Mouse (Mus musculus): ENCODE measurements around the gene Ccdc63.

The Ccdc63 gene

DNA sequence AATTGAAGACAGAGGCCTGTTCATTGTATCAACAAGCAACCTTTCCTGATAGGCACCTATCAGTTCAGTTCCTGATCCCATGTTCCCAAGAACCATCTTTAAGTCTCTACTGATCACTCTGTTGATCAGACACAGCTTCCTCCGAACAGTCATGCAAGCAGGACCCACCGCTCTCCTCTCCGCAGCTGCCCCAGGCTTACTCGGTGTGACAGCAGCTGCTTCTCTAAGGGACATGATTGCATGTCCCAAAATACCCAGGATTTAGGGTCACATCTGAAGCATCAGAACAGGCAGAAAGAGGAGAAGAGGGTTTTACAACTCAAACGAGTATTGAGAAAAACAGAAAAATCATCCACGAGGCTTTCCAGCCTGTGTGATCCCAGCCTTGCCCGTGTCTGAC lies 55.3 kb downstream of the Ccdc63 start:
- DNase-seq (ENCODE audit: low spot score in 2 of 2), result no peak

- DNase-seq (ENCODE audit: low spot score in 2 of 2), result no peak
Measured at GRCm38 (mm10) chr5:122084470-122084869, 56.2 kb downstream of the Ccdc63 start.

DNA sequence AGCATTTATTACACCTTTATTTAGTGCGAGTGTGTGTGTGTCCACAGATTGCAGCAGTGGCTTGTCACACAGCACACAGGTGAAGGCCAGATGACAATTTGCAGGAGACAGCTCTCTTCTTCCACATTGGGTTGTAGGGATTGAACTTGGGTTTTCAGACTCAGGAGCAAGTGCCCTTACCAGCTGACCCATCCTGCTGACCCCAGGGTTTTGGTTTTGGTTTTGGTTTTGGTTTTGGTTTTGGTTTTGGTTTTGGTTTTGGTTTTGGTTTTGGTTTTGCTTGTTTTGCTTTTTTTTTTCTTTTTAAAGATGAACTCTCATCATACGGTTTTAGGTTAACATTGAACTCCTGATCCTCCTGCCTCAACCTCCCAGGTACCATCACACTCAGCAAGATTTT lies 57.3 kb downstream of the Ccdc63 start:
- no peak for DNase-seq (ENCODE audit: low spot score in 2 of 2)

DNA sequence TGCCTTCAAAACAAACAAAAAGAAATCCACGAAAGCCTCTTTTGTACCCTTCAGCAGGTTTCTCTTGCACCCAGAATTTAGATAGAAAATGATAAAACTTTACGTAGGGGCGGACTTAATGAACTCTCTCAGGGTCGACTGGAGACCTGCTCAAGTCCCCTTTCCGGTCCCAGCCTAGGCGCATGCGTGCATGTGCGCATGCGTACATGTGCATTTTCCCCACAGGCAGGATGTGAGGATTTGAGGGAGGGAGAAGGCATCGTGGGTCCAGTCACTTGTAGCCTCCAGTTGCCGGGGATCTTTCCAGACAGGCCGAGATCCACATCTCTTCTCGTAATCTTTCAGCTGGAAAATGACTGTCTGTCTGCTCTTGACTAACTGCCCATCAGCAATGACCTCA lies 59.2 kb downstream of the Ccdc63 start:
- DNase-seq (ENCODE audit: low spot score in 2 of 2), result no peak

GRCm38 (mm10) chr5:122080930-122081329 lies 59.7 kb downstream of the Ccdc63 start:
- peak; percentile 77 to 82 for DNase-seq (ENCODE audit: low spot score in 2 of 2)

GRCm38 (mm10) chr5:122079796-122080195 lies 60.8 kb downstream of the Ccdc63 start:
- no peak for DNase-seq (ENCODE audit: low spot score in 2 of 2)

GRCm38 (mm10) chr5:122077244-122077643 lies 63.4 kb downstream of the Ccdc63 start:
- no peak for DNase-seq (ENCODE audit: low spot score in 2 of 2)

GRCm38 (mm10) chr5:122075736-122076135 lies 64.9 kb downstream of the Ccdc63 start:
- no peak for DNase-seq (ENCODE audit: low spot score in 2 of 2)

DNA sequence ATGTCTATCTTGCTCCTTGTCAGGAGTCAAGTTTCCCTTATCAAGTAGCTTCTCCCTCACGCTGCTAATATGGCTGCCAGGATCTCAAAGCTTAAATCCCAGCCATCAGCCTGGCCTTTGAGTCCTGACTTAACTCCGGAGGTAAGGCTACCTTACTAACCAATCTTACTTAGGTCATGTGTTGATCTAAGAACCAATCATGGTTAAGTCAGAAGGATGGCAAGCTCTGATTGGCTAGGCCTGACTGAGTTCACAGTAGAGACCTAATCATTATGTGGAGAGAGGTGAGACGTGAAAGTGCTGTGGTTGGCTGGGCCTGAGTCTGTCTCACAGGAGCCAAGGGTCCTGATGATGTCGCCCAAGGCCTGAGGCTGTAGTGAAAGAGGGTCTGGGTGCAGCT lies 68.6 kb downstream of the Ccdc63 start:
- DNase-seq (ENCODE audit: low spot score in 2 of 2), result no peak

DNA sequence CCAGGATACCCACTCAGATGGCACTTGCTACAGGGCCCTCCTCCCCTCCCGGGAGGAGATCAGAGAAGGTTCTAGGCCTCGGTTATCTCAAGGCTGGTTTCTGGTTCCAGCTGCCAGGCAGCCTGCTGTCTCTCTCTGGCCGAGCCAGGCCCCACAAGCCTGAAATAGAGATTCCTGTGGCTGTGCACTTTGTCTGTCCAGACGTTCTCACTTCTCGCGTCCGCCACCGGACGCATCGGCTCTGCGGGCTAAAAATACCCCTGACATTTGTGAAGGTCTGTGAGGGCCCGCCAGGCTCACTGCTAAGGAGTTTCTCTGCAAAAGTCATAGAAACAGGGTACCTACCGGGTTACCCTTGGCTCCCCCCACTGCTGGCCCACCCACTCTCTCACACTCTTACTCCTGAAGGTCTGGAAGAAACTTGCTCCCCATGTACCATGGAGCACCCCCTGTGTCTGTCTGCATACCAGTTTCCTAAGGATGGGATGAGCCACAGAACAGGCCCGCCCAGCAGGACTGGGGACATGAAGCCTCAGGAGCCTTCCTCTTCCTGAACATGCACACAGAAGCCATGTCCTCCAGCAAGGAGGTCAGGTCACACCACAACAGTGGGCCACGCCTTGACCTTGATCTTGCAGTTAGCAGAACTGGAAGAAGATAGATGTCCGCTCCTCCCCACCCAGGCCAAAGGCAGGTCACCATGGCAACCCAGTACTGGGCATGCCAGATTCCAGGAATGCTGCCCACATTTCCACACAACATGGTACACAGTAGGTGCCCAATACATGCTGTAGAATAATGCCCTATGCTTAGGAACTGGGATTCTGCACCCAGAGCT lies 69.4 kb downstream of the Ccdc63 start:
- no peak for DNase-seq (ENCODE audit: low spot score in 2 of 2)

GRCm38 (mm10) chr5:122068563-122068962 lies 72.1 kb downstream of the Ccdc63 start:
- DNase-seq (ENCODE audit: low spot score in 2 of 2), result no peak

DNA sequence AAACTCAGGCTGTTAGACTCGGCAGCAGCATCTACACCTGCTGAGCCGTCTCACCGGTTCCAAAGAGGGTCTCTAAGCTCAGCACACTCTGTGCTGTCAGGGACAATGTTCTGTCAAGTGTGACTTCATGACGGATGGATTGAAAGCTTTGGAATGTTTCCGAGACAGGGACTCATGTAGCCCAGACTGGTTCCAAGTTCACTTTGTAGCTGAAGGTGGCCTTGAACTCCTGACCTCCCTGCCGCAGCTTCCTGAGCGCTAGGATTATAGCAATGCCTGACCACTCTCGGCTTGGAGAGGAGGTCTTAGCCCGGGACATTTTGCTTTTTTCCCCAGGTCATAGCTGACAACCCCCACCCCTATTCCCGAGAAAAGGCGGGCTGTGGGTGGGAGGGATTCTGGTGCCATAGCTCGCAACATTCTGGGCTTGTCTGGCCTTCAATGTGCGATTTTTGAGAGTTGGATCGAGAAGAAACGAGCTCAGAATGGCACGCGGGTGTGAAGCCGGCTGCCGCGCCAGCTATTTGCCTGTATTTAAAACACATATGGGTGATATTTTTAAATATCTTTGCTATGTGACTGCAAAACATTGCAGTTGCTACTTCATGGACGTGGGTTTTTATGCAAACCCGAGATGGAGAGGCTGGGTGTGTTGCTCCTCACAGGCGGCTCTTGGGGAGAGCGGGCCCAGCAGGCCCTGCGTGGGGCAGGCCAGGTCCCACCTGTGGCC lies 77.3 kb downstream of the Ccdc63 start:
- peak; percentile 73 to 80 for DNase-seq (ENCODE audit: low spot score in 2 of 2)

DNA sequence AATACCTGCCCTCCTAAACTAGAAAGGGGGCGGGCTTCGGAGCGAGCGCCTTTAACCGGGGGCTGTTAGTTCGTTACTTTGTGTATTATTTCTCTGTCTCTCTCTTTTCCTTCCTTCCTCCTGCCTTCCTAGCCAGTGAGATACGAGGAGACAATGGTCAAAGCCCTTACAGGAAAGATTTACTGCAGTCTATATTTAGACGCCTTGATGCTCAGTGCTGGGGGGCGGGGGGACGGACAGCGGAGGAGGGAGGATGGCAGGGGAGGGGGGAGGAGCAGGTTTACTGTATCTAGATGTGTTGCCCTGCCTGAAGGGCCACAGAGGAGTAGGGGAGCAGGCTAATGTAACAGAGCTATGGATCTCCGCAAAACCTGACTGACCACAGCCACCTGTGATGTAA lies 78.1 kb downstream of the Ccdc63 start:
- no peak for DNase-seq (ENCODE audit: low spot score in 2 of 2)

GRCm38 (mm10) chr5:122060767-122061333 lies 79.8 kb downstream of the Ccdc63 start:
- no peak for DNase-seq (ENCODE audit: low spot score in 2 of 2)

DNA sequence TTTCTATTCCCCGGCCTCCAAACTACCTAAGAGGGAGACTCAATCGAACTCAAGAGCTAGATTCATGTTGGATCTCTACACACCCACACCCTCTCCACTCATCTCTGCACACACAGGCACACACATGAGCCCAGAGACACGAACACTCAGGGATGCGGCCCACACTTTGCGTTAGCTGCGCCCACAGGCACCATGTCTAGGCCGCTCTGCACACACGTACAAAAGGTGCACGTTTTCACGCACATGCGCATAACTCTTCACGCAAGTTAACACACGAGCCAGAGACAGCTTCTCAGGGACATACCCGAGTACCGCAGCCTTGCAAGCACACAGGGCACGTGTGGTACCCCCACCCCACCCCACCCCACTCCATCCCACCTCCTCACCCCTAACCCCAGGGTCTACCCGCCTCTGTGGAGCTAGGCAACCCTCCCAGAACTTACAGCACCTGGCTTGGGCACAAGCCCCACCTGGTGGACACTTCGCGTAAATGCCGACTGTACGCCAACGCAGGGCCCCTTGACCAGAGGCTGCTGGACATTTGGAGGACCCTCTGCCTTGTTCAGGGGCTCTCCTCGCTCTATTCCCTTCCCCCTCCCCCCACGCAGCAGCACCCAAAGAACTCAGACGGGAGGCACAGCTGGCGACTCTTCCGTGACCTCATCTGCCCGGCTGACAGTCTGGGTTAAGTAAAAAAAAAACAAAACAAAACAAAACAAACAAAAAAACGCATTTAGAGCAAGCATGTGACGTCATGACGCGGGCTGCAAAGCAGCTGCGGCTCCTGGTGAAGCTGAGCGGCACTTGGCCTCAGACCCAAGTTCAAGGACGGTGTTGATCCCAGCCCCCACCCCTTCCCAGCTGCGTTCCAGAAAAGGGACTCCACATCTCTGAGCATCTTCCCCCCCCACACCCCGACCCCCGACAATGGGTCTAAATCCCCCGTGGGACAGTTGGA lies 81.3 kb downstream of the Ccdc63 start:
- DNase-seq (ENCODE audit: low spot score in 2 of 2), result no peak

Data from right cerebral cortex, postnatal 36 days (tissue).